Mouse (Mus musculus) brain, embryonic 14.5 days (tissue): ENCODE measurements around the gene Arhgap10. TPM values are rescaled to one million over a fixed set of nuclear protein-coding genes. Genes with fewer than 3 reads are reported as not detected.

Experiments
- DNase-seq: peaks from one replicate; pipeline ENCODE4 v3.0.0-alpha.2; 2011; ENCODE audit warnings: low read depth
- CTCF ChIP-seq: fragments of 200-500 bp; IDR thresholded peaks from 2 replicates; pipeline ENCODE4 v1.5.1; 2012; ENCODE audit warnings: inconsistent platforms, mild to moderate bottlenecking, moderate library complexity, borderline replicate concordance; ENCODE audit not compliant: insufficient read depth, insufficient read length; ENCODE audit errors: extremely low read depth
- POLR2A ChIP-seq: fragments of 200-500 bp; IDR thresholded peaks from 2 replicates; pipeline ENCODE4 v1.6.1; 2012; ENCODE audit warnings: mild to moderate bottlenecking, inconsistent platforms, borderline replicate concordance; ENCODE audit not compliant: poor library complexity, insufficient read depth, insufficient read length, severe bottlenecking; ENCODE audit errors: extremely low read depth
- polyA plus RNA-seq: library from polyadenylated mRNA; depleted of rRNA; stranded (reverse); fragments of >200 nt; gene quantifications from 2 replicates; pipeline ENCODE4 v1.2.3, GENCODE M21; 2012

The Arhgap10 gene
- polyA plus RNA-seq, 1 experiment, result 5.0 TPM

DNA sequence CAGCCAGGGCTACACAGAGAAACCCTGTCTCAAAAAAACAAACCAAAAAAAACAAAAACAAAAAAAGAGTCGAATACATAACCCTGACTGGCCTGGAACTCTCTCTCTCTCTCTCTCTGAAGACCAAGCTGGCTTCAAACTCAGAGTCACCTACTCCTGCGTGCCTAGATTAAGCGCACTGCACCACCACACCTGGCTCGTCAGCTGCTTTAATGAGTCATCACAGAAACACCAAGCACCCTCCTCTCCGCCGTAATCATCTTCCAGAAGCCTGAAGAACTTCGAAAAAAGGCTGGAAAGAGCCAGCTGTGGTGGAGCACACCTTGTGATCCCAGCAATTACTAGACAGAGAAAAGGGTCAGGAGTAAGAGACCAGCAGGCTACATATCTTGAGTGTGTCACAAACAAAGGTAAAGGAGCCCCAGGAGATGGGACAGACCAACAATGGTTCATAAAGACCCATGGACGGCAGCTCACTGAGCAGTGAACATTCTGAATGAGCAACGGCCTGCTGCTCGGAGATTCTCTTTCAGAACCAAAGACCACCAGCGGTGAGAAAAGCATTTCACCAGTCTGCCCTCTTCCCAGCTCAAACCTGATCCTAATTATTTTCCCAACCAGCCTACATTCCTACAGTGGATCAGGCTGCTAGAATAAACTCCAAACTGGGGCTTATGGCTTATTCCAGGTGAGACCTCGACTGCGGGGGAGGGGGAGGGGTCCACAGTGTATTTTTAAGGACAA is 5.8 kb downstream of the Arhgap10 start:
- no peak for TF ChIP-seq POLR2A
- TF ChIP-seq CTCF, result no peak
- peak; percentile 47 for DNase-seq

DNA sequence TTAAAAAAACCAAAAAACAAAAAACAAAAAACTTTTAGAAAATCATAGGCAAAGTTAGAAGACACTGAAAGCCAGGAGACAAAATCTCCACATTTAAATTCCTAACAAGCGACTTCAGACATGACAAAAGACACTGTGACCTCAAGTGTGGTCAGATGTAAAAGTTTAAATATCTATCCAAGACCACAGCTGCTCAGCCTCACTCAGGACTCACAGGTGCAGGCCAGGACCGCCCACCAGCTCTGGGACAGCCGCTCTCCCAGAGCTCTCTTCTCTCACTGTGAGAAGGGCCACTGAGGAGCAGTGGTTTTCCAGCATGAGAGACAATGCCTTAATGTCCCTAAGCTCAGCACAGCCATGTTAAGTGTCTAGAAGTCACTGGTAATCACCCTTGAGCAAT is 7.3 kb downstream of the Arhgap10 start:
- no peak for TF ChIP-seq POLR2A
- no peak for TF ChIP-seq CTCF
- no peak for DNase-seq

- TF ChIP-seq POLR2A, result no peak
- no peak for TF ChIP-seq CTCF
- no peak for DNase-seq
These were observed 8.7 kb downstream of the Arhgap10 start for GRCm38 (mm10) chr8:77509044-77509443.

DNA sequence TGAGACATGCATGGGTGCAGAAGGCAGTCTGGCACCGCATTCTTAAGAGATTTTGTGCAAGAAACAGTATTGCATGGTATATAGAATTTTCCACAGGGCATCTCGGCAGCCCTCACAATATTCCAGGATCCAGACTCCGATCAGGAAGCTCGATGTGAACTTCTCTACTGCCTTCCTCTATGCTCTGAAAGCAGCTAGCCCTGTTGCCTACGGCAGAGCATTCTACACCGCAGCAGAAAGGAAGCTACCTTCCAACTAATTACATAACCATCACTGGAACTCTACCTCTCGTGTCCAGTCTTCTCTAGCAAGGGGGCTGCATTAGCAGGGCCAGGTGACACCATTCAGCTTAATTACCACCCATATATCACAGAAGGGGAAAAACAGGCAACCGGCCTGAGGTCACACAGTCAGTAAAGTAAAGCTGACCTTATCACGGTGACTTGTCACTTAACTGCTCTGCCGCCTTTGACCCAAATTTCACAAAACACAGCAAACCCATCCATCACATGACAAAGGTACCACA is 10.2 kb downstream of the Arhgap10 start:
- no peak for DNase-seq
- TF ChIP-seq POLR2A (no peak), CTCF (no peak)

GRCm38 (mm10) chr8:77506539-77506938 is 11.2 kb downstream of the Arhgap10 start:
- TF ChIP-seq POLR2A, result no peak
- no peak for TF ChIP-seq CTCF
- no peak for DNase-seq

- DNase-seq, result no peak
- TF ChIP-seq CTCF, result no peak
- TF ChIP-seq POLR2A, result no peak
These were observed 15.2 kb downstream of the Arhgap10 start for GRCm38 (mm10) chr8:77502547-77502946.

- TF ChIP-seq CTCF (no peak), POLR2A (no peak)
- no peak for DNase-seq
These were observed 16.6 kb downstream of the Arhgap10 start for GRCm38 (mm10) chr8:77501131-77501530.

GRCm38 (mm10) chr8:77500264-77500663 is 17.5 kb downstream of the Arhgap10 start:
- no peak for DNase-seq
- TF ChIP-seq CTCF (no peak), POLR2A (no peak)

GRCm38 (mm10) chr8:77497442-77497841 is 20.3 kb downstream of the Arhgap10 start:
- DNase-seq, result no peak
- TF ChIP-seq POLR2A, result no peak

DNA sequence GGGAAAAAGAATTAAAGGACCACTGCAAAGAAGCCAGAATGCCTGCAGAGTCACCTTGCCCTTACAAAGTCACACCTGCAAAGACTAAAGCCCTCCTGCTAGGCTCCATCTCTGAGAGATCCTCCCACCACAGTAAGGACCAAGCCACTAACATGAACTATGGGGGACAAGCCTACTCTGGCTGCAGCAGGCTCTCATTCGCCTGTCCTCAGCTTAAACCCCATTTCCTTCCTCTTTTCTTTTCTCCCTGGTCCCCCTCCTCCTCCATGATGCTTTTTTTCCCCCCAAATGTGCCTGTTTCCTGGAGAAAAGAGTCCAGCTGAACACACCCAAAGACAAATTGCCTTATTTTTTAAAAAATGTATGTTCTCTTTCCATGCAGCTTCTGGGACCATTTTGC is 21.5 kb downstream of the Arhgap10 start:
- DNase-seq, result no peak
- TF ChIP-seq POLR2A (no peak), CTCF (no peak)

DNA sequence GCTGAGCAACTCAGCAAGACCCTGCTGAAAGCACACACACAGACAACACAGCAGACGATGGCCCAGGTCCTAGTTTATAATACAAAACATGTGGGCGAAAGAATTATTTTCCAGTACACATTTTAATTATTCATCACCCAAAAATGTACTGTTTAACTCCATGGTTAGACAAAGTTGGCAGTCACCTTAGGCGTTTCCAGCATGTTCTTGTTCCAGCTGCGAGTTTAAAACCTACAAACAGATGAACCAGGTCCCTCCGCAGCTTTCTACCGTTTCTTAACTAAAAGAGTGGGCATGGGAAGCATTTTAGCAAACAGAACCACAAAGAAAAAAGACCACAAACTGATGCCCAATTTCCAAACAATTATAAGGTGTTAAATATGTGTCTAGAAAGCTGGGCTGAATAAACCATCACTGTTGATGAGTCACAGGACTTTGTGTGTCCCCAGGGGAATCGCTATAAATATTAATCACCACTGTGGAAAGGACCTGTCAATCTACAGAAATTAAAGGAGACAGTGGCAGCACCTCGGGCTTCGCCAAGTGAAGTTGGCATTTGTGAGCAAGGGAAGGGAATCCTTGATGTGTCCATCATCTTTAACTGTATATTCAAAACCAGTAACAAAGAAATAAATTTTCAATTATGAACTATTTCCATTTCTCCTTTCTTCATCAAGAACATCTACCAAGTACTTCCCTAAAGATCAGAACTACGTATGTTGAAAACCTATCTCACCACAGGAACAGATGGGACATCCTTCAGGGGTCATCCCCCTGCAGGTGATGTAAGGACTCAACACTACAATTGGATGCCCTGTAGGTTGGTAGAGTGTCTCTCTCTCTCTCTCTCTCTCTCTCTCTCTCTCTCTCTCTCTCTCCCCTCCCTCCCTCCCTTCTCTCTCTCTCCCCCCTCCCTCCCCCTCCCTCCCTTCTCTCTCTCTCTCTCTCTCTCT is 23.1 kb downstream of the Arhgap10 start:
- TF ChIP-seq POLR2A (no peak), CTCF (no peak)

More for the DNA sequence above, 23.1 kb downstream of the Arhgap10 start:
- DNase-seq, result peak; percentile 46
